Mouse (Mus musculus) CH12.LX (cell line): ENCODE measurements around the gene Kri1.

Experiments
- CTCF ChIP-seq, 2 experiments: IDR thresholded peaks in 1 of 2; conservative IDR thresholded peaks in 1 of 2; 2 replicates each; pipeline ENCODE4 v1.5.1; 2011 to 2012; ENCODE audit warnings: low read depth in 2 of 2, low read length in 2 of 2, improper control_type of control experiment in 1 of 2, inconsistent platforms in 1 of 2, mild to moderate bottlenecking in 1 of 2, moderate library complexity in 1 of 2
- EP300 ChIP-seq: IDR thresholded peaks from 2 replicates; pipeline ENCODE4 v1.6.1; 2011; ENCODE audit warnings: low read length, improper control_type of control experiment
- ZC3H11A ChIP-seq: IDR thresholded peaks from 2 replicates; pipeline ENCODE4 v1.6.1; 2012; ENCODE audit warnings: low read depth, mild to moderate bottlenecking, inconsistent platforms, low read length, improper control_type of control experiment

DNA sequence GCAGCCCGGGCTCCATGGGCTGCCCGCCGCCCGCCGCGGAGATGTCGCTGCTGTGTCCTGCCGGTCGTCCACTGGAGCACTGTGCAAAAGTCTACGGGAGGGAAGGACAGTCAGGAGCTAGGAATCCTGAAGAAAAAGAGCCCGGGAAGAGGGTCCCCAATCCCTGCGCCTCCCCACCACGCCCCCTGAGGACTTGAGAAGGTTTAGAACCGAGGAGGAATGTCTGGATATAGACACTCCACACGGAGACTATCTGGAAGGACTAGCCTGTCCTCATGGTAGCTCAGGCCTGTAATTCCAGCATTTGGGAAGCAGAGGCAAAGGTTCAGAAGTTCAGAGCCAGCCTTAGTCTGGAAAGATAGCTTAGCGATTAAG, 42.7 kb downstream of the Kri1 start:
- TF ChIP-seq CTCF (conservative IDR thresholded peaks at IDR 0.05 in 1 of 2, IDR thresholded peaks at IDR 0.05 in 1 of 2; ENCODE audit: low read depth in 2 of 2, low read length in 2 of 2), result no peak
- no peak for TF ChIP-seq EP300
- no peak for TF ChIP-seq ZC3H11A
